In the genomic region with DNA sequence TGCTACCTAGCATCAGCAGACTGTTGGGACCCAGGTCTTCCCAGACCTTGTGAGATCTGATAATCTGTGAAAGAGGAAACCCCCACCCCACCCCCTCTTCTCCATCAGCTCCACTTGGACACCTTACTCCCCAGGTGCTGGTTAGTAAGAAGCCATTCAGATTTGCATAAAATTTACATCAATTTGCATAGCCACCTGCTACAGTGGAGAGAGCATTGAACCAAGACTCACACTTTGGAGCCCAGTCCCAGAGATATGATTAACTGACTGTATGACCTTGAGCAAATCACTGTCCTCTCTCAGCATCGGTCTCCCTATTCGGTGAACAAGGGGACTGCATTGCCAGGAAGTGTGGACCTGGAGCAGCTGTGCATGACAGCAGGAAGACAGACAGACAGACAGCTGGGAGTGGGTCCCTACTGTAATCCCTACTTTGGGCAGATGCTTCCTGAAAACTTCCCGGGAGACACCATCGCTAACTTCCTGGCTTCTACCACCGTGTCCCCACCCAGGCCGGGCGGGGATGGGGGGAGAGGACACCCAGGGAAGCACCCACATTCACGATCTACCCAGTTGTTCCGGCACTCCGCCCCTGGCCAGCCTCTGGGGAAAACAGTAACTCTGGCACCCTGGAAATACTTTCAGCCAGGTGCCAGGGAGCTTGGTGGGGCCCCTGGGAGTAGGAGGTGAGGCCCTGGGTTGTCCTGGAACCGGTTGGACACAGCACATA, we compare ENCODE assay signal across 1 mouse cellular context.
TF ChIP-seq lines count a peak whose summit lies in the region.

No protein-coding gene starts in this region.

TF ChIP-seq in CH12.LX, 34 proteins besides CTCF, POLR2A, EP300 and RAD21 (continued from another document):
- TF ChIP-seq KAT2A (IDR thresholded peaks at IDR 0.05; ENCODE audit: insufficient replicate concordance, low read length) (no peak), NELFE (IDR thresholded peaks at IDR 0.05; ENCODE audit: low read depth, low read length) (no peak), MAZ (IDR thresholded peaks at IDR 0.05; ENCODE audit: low read depth, low read length) (no peak), RCOR1 (conservative IDR thresholded peaks at IDR 0.05; ENCODE audit: low read depth, low read length) (no peak), SIN3A (IDR thresholded peaks at IDR 0.05; ENCODE audit: low read length) (no peak), CHD2 (IDR thresholded peaks at IDR 0.05; ENCODE audit: low read length) (peak; percentile 32; the same call in 1 of the 2 replicates), GABPA (IDR thresholded peaks at IDR 0.05; ENCODE audit: insufficient replicate concordance, low read depth, low read length) (no peak), IRF4 (IDR thresholded peaks at IDR 0.05; ENCODE audit: low read depth, low read length) (0 out of 2 replicates have a peak, but pooled peaks have one; percentile 9), USF2 (conservative IDR thresholded peaks at IDR 0.05; ENCODE audit: low read depth, low read length) (no peak), ETS1 (conservative IDR thresholded peaks at IDR 0.05; ENCODE audit: low read depth, low read length) (peak; percentile 42; the same call in 1 of the 2 replicates)
